Mouse (Mus musculus) hindbrain, embryonic 10.5 days (tissue): ENCODE results near the gene Adk. TPM values are rescaled to one million over a fixed set of nuclear protein-coding genes. Genes with fewer than 3 reads are reported as not detected.
"Not testable (repeated sequence)": the region's sequence is repeated elsewhere in the genome, so short reads cannot be mapped to it uniquely, and the experiment has no call there.

Experiments
- DNase-seq: peaks from one replicate; pipeline ENCODE4 v3.0.0-alpha.2; 2017; ENCODE audit warnings: low spot score
- H3K27ac ChIP-seq: fragments of 300-500 bp; sonication (generic); 2 replicates; pipeline ENCODE4 v1.5.1; 2016; ENCODE audit warnings: mild to moderate bottlenecking, moderate library complexity
- H3K27me3 ChIP-seq: fragments of 300-500 bp; sonication (generic); 2 replicates; pipeline ENCODE4 v1.6.1; 2016; ENCODE audit warnings: mild to moderate bottlenecking; ENCODE audit not compliant: poor library complexity, insufficient read depth, severe bottlenecking
- H3K36me3 ChIP-seq: fragments of 300-500 bp; sonication (generic); 2 replicates; pipeline ENCODE4 v1.6.1; 2016; ENCODE audit warnings: mild to moderate bottlenecking, moderate library complexity
- H3K4me1 ChIP-seq: fragments of 300-500 bp; sonication (generic); replicated peaks from 2 replicates; pipeline ENCODE4 v1.6.1; 2016; ENCODE audit warnings: mild to moderate bottlenecking
- H3K4me3 ChIP-seq: fragments of 300-500 bp; sonication (generic); 2 replicates; pipeline ENCODE4 v1.5.1; 2016; ENCODE audit warnings: mild to moderate bottlenecking, moderate library complexity
- H3K9me3 ChIP-seq: fragments of 300-500 bp; sonication (generic); 2 replicates; pipeline ENCODE4 v1.6.1; 2016; ENCODE audit warnings: mild to moderate bottlenecking, moderate library complexity
- WGBS: fragments of 180-500 bp; shearing (Covaris S2); methylation state at CpG from one replicate; pipeline ENCODE4 v1.1.7; 2016; 5-methylcytosine and 5-hydroxymethylcytosine counted together
- polyA plus RNA-seq: library from polyadenylated mRNA; unstranded; fragments of >200 nt; fragmentation: Nextera tagmentation; extraction: Ambion mirVana; gene quantifications from 2 replicates; pipeline ENCODE4 v1.2.1, GENCODE M21; 2016

Adk gene
- polyA plus RNA-seq, 1 experiment from 2014 or later = 115 TPM

- 83% methylated on average over 5 of the region's 5 CpGs for WGBS
Observed at GRCm38 (mm10) chr14:21457876-21458275, 405.5 kb downstream of the Adk start.

GRCm38 (mm10) chr14:21458696-21459095 is 406.3 kb downstream of the Adk start:
- no peaks in the 10 kb centered on the region for H3K27me3 ChIP-seq
- no peaks in the 10 kb centered on the region for H3K9me3 ChIP-seq
- H3K4me1 ChIP-seq = no peaks in the 10 kb centered on the region
- DNase-seq = no peak
- H3K4me3 ChIP-seq = no peak overlapping the region
- 81% methylated on average over 7 of the region's 7 CpGs for WGBS
- no peak overlapping the region for H3K27ac ChIP-seq
- H3K36me3 ChIP-seq = no peaks in the 10 kb centered on the region

More at GRCm38 (mm10) chr14:21457876-21458275, 405.5 kb downstream of the Adk start:
- Histone ChIP-seq H3K27ac (no peak overlapping the region), H3K36me3 (no peaks in the 10 kb centered on the region), H3K27me3 (no peaks in the 10 kb centered on the region), H3K9me3 (no peaks in the 10 kb centered on the region), H3K4me3 (no peak overlapping the region), H3K4me1 (no peaks in the 10 kb centered on the region)
- DNase-seq = no peak

- H3K4me3 ChIP-seq = no peak overlapping the region
- H3K4me1 ChIP-seq = no peaks in the 10 kb centered on the region
- no peak overlapping the region for H3K27ac ChIP-seq
- no peak for DNase-seq
- H3K9me3 ChIP-seq = no peaks in the 10 kb centered on the region
- H3K27me3 ChIP-seq = no peaks in the 10 kb centered on the region
- H3K36me3 ChIP-seq = no peaks in the 10 kb centered on the region
- WGBS = 93% methylated on average over 4 of the region's 4 CpGs
Observed at GRCm38 (mm10) chr14:21459163-21459562, 406.8 kb downstream of the Adk start.

- Histone ChIP-seq H3K27ac (no peak overlapping the region), H3K4me3 (no peak overlapping the region), H3K27me3 (no peaks in the 10 kb centered on the region), H3K36me3 (no peaks in the 10 kb centered on the region), H3K9me3 (no peaks in the 10 kb centered on the region), H3K4me1 (no peaks in the 10 kb centered on the region)
- no peak for DNase-seq
- WGBS = 90% methylated on average over 3 of the region's 3 CpGs
Observed at GRCm38 (mm10) chr14:21462398-21462797, 410.0 kb downstream of the Adk start.

DNA sequence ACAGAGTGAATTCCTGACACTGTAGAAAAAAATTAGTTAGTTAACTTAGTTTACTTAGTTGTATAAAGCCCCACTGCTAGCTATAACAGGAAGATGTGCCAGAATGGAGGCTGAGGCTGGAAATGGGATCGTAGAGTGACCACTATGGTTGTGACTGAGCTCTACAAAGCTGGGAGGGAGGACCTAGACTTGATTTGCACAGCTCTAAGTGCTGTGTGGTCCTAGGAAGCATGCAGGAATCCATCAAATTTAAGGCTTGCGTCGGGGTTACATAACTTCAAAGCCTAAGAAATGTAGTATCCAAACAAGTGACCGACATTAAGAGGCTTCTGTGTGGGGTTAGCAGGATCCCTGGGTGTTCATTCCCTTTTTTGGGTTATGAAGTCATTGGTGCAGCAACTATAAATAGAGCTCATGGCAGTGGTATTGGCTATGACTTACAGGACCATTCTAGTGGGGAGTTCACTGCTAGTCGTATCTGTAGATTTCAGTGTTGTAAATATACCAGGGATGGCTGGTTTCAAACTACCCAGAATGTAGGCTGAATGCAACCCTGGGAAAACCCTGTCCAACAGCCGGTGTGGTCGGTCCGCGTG is 410.8 kb downstream of the Adk start:
- Histone ChIP-seq H3K36me3 (no peaks in the 10 kb centered on the region), H3K4me3 (no peak overlapping the region), H3K27ac (no peak overlapping the region), H3K27me3 (no peaks in the 10 kb centered on the region), H3K9me3 (no peaks in the 10 kb centered on the region), H3K4me1 (no peaks in the 10 kb centered on the region)
- WGBS = 93% methylated on average over 9 of the region's 9 CpGs
- no peak for DNase-seq

GRCm38 (mm10) chr14:21470386-21470785 is 418.0 kb downstream of the Adk start:
- Histone ChIP-seq H3K4me1 (peaks cover 4% of the 10 kb centered on the region; the same call in 1 of the 2 replicates), H3K27ac (no peak overlapping the region), H3K4me3 (no peak overlapping the region), H3K27me3 (no peaks in the 10 kb centered on the region), H3K9me3 (no peaks in the 10 kb centered on the region), H3K36me3 (no peaks in the 10 kb centered on the region)
- no peak for DNase-seq
- 87% methylated on average over 5 of the region's 5 CpGs for WGBS

DNA sequence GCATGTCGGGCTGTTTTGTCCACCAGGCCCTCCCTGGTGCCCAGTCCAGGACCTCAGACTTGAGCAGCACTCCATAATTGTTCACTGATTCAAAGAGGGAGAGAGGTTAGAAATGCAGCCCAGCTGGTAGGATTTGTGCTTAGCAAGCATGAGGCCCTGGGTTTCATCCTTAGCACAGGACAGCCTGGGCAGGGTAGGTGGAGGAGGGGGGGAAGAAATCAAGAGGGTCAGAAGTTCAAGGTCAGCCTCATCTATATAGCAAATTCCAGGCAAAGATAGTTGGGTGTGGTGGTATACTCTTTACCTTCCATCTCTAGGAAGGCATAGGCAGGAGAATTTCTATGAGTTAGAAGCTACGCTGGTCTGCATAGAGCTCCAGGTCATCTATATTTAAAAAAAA is 419.6 kb downstream of the Adk start:
- Histone ChIP-seq H3K4me3 (no peak overlapping the region), H3K36me3 (no peaks in the 10 kb centered on the region), H3K4me1 (peaks cover 4% of the 10 kb centered on the region; the same call in 1 of the 2 replicates), H3K27me3 (no peaks in the 10 kb centered on the region), H3K9me3 (no peaks in the 10 kb centered on the region), H3K27ac (no peak overlapping the region)
- DNase-seq = no peak
- WGBS = 93% methylated on average over 2 of the region's 2 CpGs

- DNase-seq, H3K36me3 ChIP-seq, H3K4me3 ChIP-seq, H3K4me1 ChIP-seq, H3K9me3 ChIP-seq, H3K27ac ChIP-seq, H3K27me3 ChIP-seq: not testable (repeated sequence)
- WGBS = 90% methylated on average over 4 of the region's 4 CpGs
Observed at GRCm38 (mm10) chr14:21474593-21475132, 422.3 kb downstream of the Adk start.

DNA sequence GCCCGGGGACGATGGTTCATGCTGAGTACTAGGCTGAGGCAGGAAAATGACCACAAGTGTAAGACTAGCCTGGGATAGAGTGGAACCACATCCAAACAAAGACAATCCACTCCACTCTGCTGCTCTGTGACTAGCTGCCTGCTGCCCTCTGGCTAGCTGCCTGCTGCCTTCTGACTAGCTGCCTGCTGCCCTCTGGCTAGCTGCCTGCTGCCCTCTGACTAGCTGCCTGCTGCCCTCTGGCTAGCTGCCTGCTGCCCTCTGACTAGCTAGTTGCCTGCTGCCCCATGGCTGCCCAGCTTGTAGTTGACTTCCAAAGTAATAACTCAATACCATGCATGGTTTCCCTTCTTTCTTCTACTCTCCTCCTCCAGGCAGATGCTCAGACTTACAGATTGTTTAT is 424.8 kb downstream of the Adk start:
- DNase-seq = no peak
- no peaks in the 10 kb centered on the region for H3K9me3 ChIP-seq

DNA sequence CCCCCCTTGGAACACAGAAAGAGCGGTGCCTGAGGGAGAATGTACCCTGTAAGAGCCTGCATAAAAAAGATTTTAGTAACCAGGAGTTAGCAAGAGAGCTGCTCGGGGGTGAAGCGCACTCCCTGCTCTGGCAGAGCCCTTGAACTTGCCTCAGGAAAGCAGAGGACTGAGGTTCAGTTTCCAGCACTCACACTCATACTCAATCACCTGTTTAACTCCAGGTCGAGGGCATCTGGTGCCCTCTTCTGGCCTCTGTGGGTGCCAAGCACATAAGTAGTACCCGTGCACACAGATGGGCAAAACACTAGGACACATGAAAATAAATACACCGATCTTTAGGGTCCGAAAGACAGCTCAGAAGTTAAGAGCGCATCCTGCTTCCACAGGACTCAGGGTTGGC is 427.2 kb downstream of the Adk start:
- no peaks in the 10 kb centered on the region for H3K27me3 ChIP-seq
- no peak overlapping the region for H3K27ac ChIP-seq
- WGBS = 95% methylated on average over 8 of the region's 8 CpGs
- H3K9me3 ChIP-seq = no peaks in the 10 kb centered on the region
- H3K4me3 ChIP-seq = no peak overlapping the region
- no peaks in the 10 kb centered on the region for H3K4me1 ChIP-seq
- H3K36me3 ChIP-seq = no peaks in the 10 kb centered on the region
- no peak for DNase-seq

More for the DNA sequence above, 424.8 kb downstream of the Adk start:
- Histone ChIP-seq H3K4me1 (no peaks in the 10 kb centered on the region), H3K36me3 (no peaks in the 10 kb centered on the region), H3K27me3 (no peaks in the 10 kb centered on the region), H3K27ac (no peak overlapping the region), H3K4me3 (no peak overlapping the region)
- WGBS = 88% methylated on average over 2 of the region's 2 CpGs

- no peaks in the 10 kb centered on the region for H3K27me3 ChIP-seq
- no peaks in the 10 kb centered on the region for H3K4me1 ChIP-seq
- H3K36me3 ChIP-seq = no peaks in the 10 kb centered on the region
- no peaks in the 10 kb centered on the region for H3K9me3 ChIP-seq
- no peak overlapping the region for H3K27ac ChIP-seq
- no peak overlapping the region for H3K4me3 ChIP-seq
- 94% methylated on average over 5 of the region's 5 CpGs for WGBS
- no peak for DNase-seq
Observed at GRCm38 (mm10) chr14:21480191-21480590, 427.8 kb downstream of the Adk start.

GRCm38 (mm10) chr14:21481231-21481630 is 428.9 kb downstream of the Adk start, which contains the start of gene Kat6b:
Gene Kat6b (plus strand): TSS chr14:21481434.
- H3K4me1 ChIP-seq = no peaks in the 10 kb centered on the region
- H3K27ac ChIP-seq = no peak within 1 kb of the TSS
- no peaks in the 10 kb centered on the region for H3K9me3 ChIP-seq
- H3K27me3 ChIP-seq = no peaks in the 10 kb centered on the region
- H3K4me3 ChIP-seq = no peak within 1 kb of the TSS
- 94% methylated on average over 7 of the region's 7 CpGs for WGBS
- no peaks in the 10 kb centered on the region for H3K36me3 ChIP-seq
- no peak for DNase-seq

DNA sequence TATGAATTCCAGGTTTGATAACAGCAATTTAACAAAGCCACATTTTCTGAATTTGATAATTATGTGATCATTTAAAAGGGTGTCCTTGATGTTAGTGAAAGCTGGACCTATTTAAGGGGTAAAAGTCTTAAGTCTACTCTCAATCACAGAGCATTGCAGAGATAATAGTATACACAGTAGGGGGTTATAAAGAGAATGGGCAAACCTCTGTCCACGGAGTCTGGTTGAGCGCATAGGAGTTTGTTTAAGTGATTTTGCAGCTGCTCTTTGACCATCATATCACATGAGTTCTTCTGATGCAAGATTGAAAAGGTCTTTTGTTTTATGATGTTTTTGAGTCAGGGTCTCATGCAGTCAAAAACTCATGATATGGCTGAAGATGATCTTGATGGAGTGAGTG is 431.8 kb downstream of the Adk start:
- no peaks in the 10 kb centered on the region for H3K36me3 ChIP-seq
- no peak overlapping the region for H3K4me3 ChIP-seq
- WGBS = 70% methylated on average over 2 of the region's 2 CpGs
- peaks cover 5% of the 10 kb centered on the region for H3K4me1 ChIP-seq
- no peaks in the 10 kb centered on the region for H3K27me3 ChIP-seq
- H3K27ac ChIP-seq = no peak overlapping the region
- DNase-seq = no peak
- H3K9me3 ChIP-seq = no peaks in the 10 kb centered on the region

- 96% methylated on average over 10 of the region's 10 CpGs for WGBS
- DNase-seq = no peak
- H3K27me3 ChIP-seq = no peaks in the 10 kb centered on the region
- H3K9me3 ChIP-seq = no peaks in the 10 kb centered on the region
- H3K4me1 ChIP-seq = peaks cover 8% of the 10 kb centered on the region
- no peaks in the 10 kb centered on the region for H3K36me3 ChIP-seq
- no peak overlapping the region for H3K27ac ChIP-seq
- H3K4me3 ChIP-seq = no peak overlapping the region
Observed at GRCm38 (mm10) chr14:21484693-21485092, 432.3 kb downstream of the Adk start.
